Mouse (Mus musculus): ENCODE results near the gene Bicc1. TPM values are rescaled to one million over a fixed set of nuclear protein-coding genes. Genes with fewer than 3 reads are reported as not detected.
A peak's percentile ranks its signal among the peaks of the same experiment; 100 is the strongest.

Bicc1 gene
- polyA plus RNA-seq, 1 experiment from 2014 or later: 19.2 TPM

DNA sequence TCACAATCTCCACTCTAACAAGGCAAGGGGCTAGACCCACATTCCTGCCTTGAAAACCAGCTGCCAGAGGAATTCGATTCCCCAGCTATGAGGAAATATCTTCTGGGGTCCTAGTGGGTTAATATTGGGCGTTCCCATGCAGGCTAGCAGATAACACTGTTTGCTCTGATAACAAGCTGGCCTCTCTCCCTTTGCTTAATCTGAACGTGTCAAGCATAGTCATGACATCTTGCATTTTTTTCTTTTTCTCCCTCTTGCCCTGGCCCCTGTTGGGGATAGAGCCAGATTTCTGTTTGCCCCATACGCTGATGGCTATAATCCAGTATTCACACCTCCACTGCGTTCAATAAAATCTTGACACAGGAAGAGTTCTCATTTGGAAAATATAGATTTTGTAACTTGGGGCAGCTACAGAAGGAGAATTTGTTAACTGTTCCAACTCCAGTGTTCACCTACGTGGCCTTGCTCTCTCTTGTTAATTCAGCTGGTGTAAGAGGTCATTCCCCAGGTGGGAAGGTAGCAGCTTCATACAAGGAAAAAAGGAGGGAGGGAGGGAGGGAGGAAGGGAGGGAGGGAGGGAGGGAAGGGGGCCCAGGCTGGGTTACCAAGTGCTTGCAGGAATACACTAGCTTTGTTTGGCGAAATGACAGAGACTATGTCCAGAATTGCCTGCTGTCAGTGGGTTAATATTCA, 24.0 kb upstream of the Bicc1 start:
- Histone ChIP-seq H3K4me1 (replicated peaks) (peaks cover 5% of the 10 kb centered on the region), H3K4me2 (no peak overlapping the region), H3K27ac (peak overlapping the region; percentile 10; the same call in 1 of the 2 replicates), H3K27me3 (no peaks in the 10 kb centered on the region), H3K36me3 (no peaks in the 10 kb centered on the region), H3K4me3 (no peak overlapping the region), H3K9me3 (replicated peaks) (no peaks in the 10 kb centered on the region), H3K9ac (no peak overlapping the region)
- 0 out of 2 replicates have a peak, but pooled peaks have one; percentile 35 for ATAC-seq (replicated peaks; ENCODE audit: insufficient number of reproducible peaks, insufficient read depth, low FRiP score, low read depth)
- 12% methylated on average over 7 of the region's 7 CpGs for WGBS

DNA sequence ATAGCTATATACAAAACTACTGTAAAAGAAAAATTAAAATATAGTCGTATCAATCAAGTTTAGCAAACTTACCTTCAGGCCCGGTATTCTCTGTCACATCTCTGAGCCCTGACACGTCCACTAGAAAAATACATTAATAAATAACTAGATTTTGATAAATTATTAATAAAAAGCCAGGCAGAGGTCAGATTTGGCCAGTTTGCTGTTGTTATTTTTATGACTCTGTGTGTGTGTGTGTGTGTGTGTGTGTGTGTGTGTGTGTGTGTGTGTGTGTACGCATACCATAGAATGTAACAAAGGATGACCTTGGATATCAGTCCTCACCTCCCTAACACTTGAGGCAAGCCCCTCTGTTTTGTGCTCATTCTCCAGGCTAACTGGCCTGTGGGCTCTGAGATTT, 22.4 kb upstream of the Bicc1 start:
- H3K27me3 ChIP-seq: no peaks in the 10 kb centered on the region
- no peaks in the 10 kb centered on the region for H3K36me3 ChIP-seq
- WGBS: 83% methylated on average over 4 of the region's 4 CpGs
- H3K9me3 ChIP-seq (replicated peaks): no peaks in the 10 kb centered on the region
- H3K9ac ChIP-seq: no peak overlapping the region
- H3K4me1 ChIP-seq (replicated peaks): peaks cover 5% of the 10 kb centered on the region
- no peak overlapping the region for H3K4me2 ChIP-seq
- no peak overlapping the region for H3K4me3 ChIP-seq
- H3K27ac ChIP-seq: no peak overlapping the region
- ATAC-seq (replicated peaks; ENCODE audit: insufficient number of reproducible peaks, insufficient read depth, low FRiP score, low read depth): no peak

DNA sequence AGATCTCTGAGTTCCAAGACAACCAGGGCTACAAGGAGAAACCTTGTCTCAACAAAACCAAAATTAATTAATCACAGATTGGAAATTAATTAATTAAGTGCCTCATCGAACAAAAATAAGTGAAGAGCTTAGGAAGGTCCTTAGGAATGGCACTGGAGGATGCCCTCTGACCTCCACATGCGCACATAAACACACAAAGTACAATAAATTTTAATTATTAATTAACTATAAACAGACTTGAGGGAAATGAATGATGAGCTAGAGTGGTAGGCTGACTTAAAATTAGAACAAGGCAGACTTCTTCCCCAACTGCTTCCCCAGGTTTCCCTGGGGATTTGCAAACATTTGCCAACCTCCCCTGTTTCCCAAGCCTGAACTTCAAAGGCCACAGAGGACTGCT, 21.6 kb upstream of the Bicc1 start:
- H3K4me2 ChIP-seq: no peak overlapping the region
- H3K9me3 ChIP-seq (replicated peaks): no peaks in the 10 kb centered on the region
- no peaks in the 10 kb centered on the region for H3K36me3 ChIP-seq
- no peak overlapping the region for H3K9ac ChIP-seq
- no peaks in the 10 kb centered on the region for H3K27me3 ChIP-seq
- 88% methylated on average over 2 of the region's 2 CpGs for WGBS
- no peak overlapping the region for H3K4me3 ChIP-seq
- ATAC-seq (replicated peaks; ENCODE audit: insufficient number of reproducible peaks, insufficient read depth, low FRiP score, low read depth): no peak
- H3K4me1 ChIP-seq (replicated peaks): peaks cover 5% of the 10 kb centered on the region
- H3K27ac ChIP-seq: no peak overlapping the region

DNA sequence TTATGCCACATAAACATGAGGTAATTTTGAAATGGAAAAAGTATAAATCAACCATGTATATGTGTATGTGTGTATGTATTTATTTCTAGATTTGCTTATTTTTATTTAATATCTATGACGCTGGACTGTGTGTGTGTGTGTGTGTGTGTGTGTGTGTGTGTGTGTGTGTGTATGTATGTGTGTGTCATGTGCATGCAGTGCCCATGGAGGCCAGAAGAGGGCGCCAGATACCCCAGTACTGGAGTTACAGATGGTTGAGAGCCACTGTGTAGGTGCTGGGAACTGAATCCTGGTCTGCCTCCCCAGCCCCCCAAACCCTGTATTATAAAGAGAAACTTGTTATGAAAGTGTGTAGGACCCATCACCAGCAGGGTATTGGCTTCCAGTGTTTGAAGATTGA, 20.6 kb upstream of the Bicc1 start:
- Histone ChIP-seq H3K9me3 (replicated peaks) (no peaks in the 10 kb centered on the region), H3K4me2 (no peak overlapping the region), H3K4me1 (replicated peaks) (peaks cover 5% of the 10 kb centered on the region), H3K27ac (no peak overlapping the region), H3K4me3 (no peak overlapping the region), H3K27me3 (no peaks in the 10 kb centered on the region), H3K36me3 (no peaks in the 10 kb centered on the region), H3K9ac (no peak overlapping the region)
- ATAC-seq (replicated peaks; ENCODE audit: insufficient number of reproducible peaks, insufficient read depth, low FRiP score, low read depth): no peak
- WGBS: 66% methylated on average over 2 of the region's 2 CpGs

DNA sequence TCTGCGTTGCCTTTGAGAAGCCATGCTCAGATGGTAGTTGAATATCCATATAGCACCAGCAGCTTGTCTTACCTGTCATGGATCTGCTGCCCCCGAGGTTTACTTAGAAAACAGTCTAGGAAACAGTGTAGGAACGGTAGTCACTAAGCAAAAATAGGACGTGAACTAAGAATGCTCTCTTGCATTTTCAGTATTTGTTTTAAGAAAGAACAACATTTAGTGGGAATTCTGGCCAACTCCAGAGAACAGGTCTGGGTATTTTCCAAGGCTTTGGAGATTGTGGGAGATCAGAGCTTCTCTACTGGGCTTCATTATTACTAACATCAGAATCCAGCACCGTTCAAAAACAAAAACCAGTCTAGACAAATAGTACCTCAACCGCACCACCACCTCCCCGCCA, 17.7 kb upstream of the Bicc1 start:
- Histone ChIP-seq H3K27ac (no peak overlapping the region), H3K9ac (no peak overlapping the region), H3K4me3 (no peak overlapping the region), H3K36me3 (no peaks in the 10 kb centered on the region), H3K27me3 (no peaks in the 10 kb centered on the region), H3K4me1 (replicated peaks) (no peaks in the 10 kb centered on the region), H3K4me2 (no peak overlapping the region), H3K9me3 (replicated peaks) (no peaks in the 10 kb centered on the region)
- 64% methylated on average over 7 of the region's 7 CpGs for WGBS
- no peak for ATAC-seq (replicated peaks; ENCODE audit: insufficient number of reproducible peaks, insufficient read depth, low FRiP score, low read depth)

DNA sequence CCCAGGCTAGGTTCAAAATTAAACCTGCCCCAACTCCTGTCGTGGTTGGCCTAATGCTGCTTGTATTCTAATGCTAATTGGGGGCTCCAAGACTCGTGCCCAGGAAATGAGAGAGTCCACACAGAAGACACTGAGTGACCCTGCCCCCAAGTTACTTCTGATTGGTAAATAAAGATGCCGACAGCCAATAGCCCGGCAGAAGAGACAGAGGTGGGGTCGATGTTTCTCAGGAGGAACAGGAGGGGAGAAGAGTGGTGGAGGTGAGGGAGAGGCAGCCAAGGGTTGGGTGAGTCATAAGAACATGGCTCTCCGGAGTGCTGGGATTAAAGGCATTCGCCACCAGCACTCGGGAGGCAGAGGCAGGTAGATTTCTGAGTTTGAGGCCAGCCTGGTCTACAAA, 16.8 kb upstream of the Bicc1 start:
- H3K4me2 ChIP-seq: no peak overlapping the region
- H3K4me3 ChIP-seq: no peak overlapping the region
- H3K9me3 ChIP-seq (replicated peaks): no peaks in the 10 kb centered on the region
- no peaks in the 10 kb centered on the region for H3K4me1 ChIP-seq (replicated peaks)
- ATAC-seq (replicated peaks; ENCODE audit: insufficient number of reproducible peaks, insufficient read depth, low FRiP score, low read depth): no peak
- no peaks in the 10 kb centered on the region for H3K36me3 ChIP-seq
- WGBS: 80% methylated on average over 8 of the region's 8 CpGs
- H3K9ac ChIP-seq: no peak overlapping the region
- no peaks in the 10 kb centered on the region for H3K27me3 ChIP-seq
- H3K27ac ChIP-seq: no peak overlapping the region

DNA sequence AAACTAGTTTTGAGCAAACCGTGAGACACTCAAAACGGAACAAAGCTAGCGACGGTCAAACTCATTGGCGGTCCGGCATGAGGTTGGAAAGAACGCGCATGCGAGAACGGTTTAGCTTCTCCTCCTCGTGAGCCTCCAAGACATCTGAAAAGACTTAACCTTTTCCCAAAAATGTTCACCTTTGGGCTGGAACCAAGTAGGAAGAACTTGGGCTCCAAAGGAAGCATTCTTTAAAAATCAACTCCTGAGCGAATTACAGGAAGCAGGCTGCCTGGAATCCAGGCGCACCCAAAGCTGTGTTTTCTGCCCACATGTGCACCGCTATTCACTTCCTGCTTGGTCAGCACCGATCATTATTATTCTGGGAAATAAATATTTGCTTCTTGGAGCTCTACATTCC, 15.8 kb upstream of the Bicc1 start:
- Histone ChIP-seq H3K36me3 (no peaks in the 10 kb centered on the region), H3K9me3 (replicated peaks) (no peaks in the 10 kb centered on the region), H3K4me2 (no peak overlapping the region), H3K4me3 (no peak overlapping the region), H3K9ac (no peak overlapping the region), H3K4me1 (replicated peaks) (no peaks in the 10 kb centered on the region), H3K27me3 (no peaks in the 10 kb centered on the region), H3K27ac (no peak overlapping the region)
- WGBS: 93% methylated on average over 15 of the region's 15 CpGs
- no peak for ATAC-seq (replicated peaks; ENCODE audit: insufficient number of reproducible peaks, insufficient read depth, low FRiP score, low read depth)

DNA sequence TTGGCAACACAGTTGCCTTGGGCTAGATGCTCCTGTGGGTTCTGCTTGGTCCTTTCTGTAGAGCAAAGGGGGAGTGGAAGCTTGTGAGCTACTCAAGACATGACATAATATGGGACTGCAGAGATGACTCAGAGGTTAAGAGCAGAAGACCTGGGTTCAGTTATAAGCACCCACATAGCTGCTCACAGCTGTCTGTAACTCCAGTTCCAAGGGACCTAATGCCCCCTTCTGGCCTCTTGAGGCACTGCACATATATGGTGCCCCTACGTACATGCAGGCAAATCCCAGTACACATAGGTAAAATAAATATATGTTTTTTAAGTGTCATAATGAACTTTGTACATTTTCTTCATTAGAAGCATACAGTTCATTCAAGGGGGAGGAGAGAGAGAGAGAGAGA, 11.9 kb upstream of the Bicc1 start:
- H3K4me1 ChIP-seq (replicated peaks): no peaks in the 10 kb centered on the region
- H3K9ac ChIP-seq: no peak overlapping the region
- 95% methylated on average over 1 of the region's 1 CpGs for WGBS

DNA sequence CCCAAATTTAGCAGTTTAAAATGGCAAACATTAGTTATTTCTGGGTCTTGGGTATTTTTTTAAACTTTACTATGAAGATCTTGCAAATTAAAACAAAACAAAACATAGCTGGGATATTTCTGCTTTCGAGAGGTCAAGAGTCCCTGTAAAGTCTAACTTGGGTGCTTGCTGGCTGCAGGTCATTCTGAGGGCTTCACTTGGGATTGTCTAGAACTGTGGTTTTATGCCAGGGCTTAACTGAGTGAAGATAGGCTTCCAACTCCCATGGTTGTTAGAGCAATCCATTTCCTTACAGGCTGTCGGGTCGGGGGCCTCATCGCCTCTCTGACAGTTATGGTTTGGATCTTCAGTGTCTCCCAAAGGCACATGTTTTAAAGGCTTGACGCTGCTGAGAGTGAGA, 11.3 kb upstream of the Bicc1 start:
- Histone ChIP-seq H3K9me3 (replicated peaks) (no peaks in the 10 kb centered on the region), H3K9ac (no peak overlapping the region), H3K36me3 (no peaks in the 10 kb centered on the region), H3K4me1 (replicated peaks) (no peaks in the 10 kb centered on the region), H3K4me3 (no peak overlapping the region), H3K4me2 (no peak overlapping the region), H3K27ac (no peak overlapping the region), H3K27me3 (no peaks in the 10 kb centered on the region)
- no peak for ATAC-seq (replicated peaks; ENCODE audit: insufficient number of reproducible peaks, insufficient read depth, low FRiP score, low read depth)
- 79% methylated on average over 5 of the region's 5 CpGs for WGBS

More for the DNA sequence above, 11.9 kb upstream of the Bicc1 start:
- H3K36me3 ChIP-seq: no peaks in the 10 kb centered on the region
- no peak for ATAC-seq (replicated peaks; ENCODE audit: insufficient number of reproducible peaks, insufficient read depth, low FRiP score, low read depth)
- no peaks in the 10 kb centered on the region for H3K9me3 ChIP-seq (replicated peaks)
- H3K4me3 ChIP-seq: no peak overlapping the region
- no peaks in the 10 kb centered on the region for H3K27me3 ChIP-seq
- no peak overlapping the region for H3K27ac ChIP-seq
- H3K4me2 ChIP-seq: no peak overlapping the region

DNA sequence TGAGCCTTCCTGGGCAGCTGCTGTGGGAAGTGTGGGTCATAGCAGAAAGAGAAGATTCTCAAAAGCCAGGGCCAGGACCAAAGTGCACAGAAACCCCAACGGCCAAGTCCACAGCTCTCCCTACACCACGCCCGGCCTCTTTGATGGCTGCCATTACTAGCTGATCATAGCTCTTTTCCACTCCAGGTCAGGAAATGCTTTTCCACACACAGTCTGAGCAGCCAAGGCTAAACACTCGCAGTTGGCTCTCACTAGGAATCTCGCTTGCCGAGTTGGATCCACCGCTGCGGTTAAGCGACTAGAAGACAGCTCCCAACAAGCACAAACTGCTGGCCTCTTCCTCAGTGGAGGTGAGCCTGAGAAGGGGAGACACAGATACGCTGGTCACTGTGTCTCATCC, 10.3 kb upstream of the Bicc1 start:
- ATAC-seq (replicated peaks; ENCODE audit: insufficient number of reproducible peaks, insufficient read depth, low FRiP score, low read depth): no peak
- WGBS: 66% methylated on average over 10 of the region's 10 CpGs

DNA sequence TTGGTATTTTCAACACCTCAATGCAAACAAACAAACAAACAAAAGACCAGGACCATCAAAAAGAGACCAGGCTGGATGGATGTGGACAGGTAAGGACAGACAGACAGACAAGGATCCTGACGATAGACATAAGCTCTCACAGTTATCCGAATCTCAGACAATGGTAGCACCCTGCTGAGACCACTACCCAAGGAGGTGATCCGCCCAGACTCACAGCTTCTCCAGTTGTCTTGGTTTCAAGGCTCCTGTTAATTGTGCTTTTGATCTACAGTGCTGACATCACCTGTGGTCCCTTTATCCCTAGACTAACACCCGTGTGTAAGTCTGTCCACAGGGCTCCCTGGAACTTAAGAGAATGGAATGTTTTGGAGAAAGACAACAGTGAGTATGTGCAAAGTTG, 9.7 kb upstream of the Bicc1 start:
- Histone ChIP-seq H3K9me3 (replicated peaks) (no peaks in the 10 kb centered on the region), H3K27me3 (no peaks in the 10 kb centered on the region), H3K9ac (no peak overlapping the region), H3K27ac (no peak overlapping the region), H3K36me3 (no peaks in the 10 kb centered on the region), H3K4me2 (no peak overlapping the region), H3K4me3 (no peak overlapping the region), H3K4me1 (replicated peaks) (no peaks in the 10 kb centered on the region)
- no peak for ATAC-seq (replicated peaks; ENCODE audit: insufficient number of reproducible peaks, insufficient read depth, low FRiP score, low read depth)
- 46% methylated on average over 4 of the region's 4 CpGs for whole genome bisulfite sequencing

More for the DNA sequence above, 10.3 kb upstream of the Bicc1 start:
- H3K4me1 ChIP-seq (replicated peaks): no peaks in the 10 kb centered on the region
- no peak overlapping the region for H3K4me3 ChIP-seq
- no peaks in the 10 kb centered on the region for H3K36me3 ChIP-seq
- no peaks in the 10 kb centered on the region for H3K27me3 ChIP-seq
- no peaks in the 10 kb centered on the region for H3K9me3 ChIP-seq (replicated peaks)
- no peak overlapping the region for H3K27ac ChIP-seq
- H3K4me2 ChIP-seq: no peak overlapping the region
- no peak overlapping the region for H3K9ac ChIP-seq

DNA sequence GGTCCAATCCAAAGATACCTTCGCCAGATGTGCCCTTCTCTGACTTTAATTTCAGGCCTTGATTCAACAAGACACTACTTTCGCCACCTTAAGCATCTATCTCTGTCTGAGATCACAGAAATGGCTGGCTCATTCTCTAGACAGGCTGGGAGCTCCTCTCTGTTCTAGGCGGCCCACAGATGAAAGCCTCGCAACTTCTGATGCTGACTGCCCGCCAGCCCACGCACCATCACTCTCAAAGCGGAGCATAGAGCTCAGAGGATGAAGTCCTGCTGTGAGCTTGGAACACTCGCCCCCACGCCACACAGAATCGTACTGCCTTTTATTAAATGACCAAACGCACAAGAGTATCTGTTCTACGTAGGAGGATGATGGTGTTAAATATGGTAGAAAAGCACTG, 949 bp upstream of the Bicc1 start:
- no peaks in the 10 kb centered on the region for H3K9me3 ChIP-seq (replicated peaks)
- no peaks in the 10 kb centered on the region for H3K36me3 ChIP-seq
- no peak for ATAC-seq (replicated peaks; ENCODE audit: insufficient number of reproducible peaks, insufficient read depth, low FRiP score, low read depth)
- H3K27me3 ChIP-seq: peaks cover 8% of the 10 kb centered on the region; the same call in 1 of the 2 replicates
- 89% methylated on average over 12 of the region's 12 CpGs for WGBS
- peaks cover 6% of the 10 kb centered on the region; the same call in 1 of the 2 replicates for H3K4me1 ChIP-seq (replicated peaks)
- H3K4me2 ChIP-seq: peak overlapping the region; percentile 92; the same call in 1 of the 2 replicates
- H3K9ac ChIP-seq: no peak overlapping the region
- H3K27ac ChIP-seq: no peak overlapping the region
- H3K4me3 ChIP-seq: no peak overlapping the region
